Mouse (Mus musculus): ENCODE data around the gene Pde3b. TPM values are rescaled to one million over a fixed set of nuclear protein-coding genes. Genes with fewer than 3 reads are reported as not detected.
"Not testable (repeated sequence)": the region's sequence is repeated elsewhere in the genome, so short reads cannot be mapped to it uniquely, and the experiment has no call there.

Pde3b gene
- polyA plus RNA-seq, 1 experiment, result 14.7 TPM

- TF ChIP-seq POLR2A (IDR thresholded peaks at IDR 0.05; ENCODE audit: low read depth, low read length), result no peak
- TF ChIP-seq CTCF (IDR thresholded peaks at IDR 0.05; ENCODE audit: borderline replicate concordance, insufficient read depth, low read length), result no peak
- no peak overlapping the region for H3K27ac ChIP-seq (ENCODE audit: insufficient read depth, low read length)
- H3K4me1 ChIP-seq (ENCODE audit: control insufficient read depth, insufficient read depth, low read length), result no peaks in the 10 kb centered on the region
- H3K4me3 ChIP-seq (ENCODE audit: insufficient read depth, low read length), result no peak overlapping the region
Measured at GRCm38 (mm10) chr7:114508879-114509278, 93.8 kb downstream of the Pde3b start.

DNA sequence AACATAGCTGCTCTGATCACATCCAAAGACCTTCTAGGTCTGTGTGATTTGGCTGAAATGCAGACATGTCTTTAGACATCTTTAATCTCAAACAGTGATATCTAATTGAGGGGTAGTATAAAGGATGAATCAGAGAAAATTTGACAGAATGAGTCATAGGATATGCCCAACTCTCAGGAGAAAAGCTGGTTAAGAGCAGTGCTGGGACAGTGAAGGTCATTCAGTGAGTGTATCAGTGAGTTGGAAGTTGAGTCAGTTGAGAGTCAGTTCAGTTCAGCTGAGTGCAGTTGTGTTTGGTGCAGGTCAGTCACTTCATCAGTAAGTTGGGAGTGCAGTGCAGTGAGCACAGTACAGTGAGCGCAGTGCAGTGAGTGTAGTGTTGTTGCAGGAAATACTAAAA lies 105.0 kb downstream of the Pde3b start:
- H3K27ac ChIP-seq (ENCODE audit: insufficient read depth, low read length), result no peak overlapping the region
- TF ChIP-seq CTCF (IDR thresholded peaks at IDR 0.05; ENCODE audit: borderline replicate concordance, insufficient read depth, low read length) (no peak), POLR2A (IDR thresholded peaks at IDR 0.05; ENCODE audit: low read depth, low read length) (no peak)
- H3K4me1 ChIP-seq (ENCODE audit: control insufficient read depth, insufficient read depth, low read length), result no peaks in the 10 kb centered on the region
- no peak overlapping the region for H3K4me3 ChIP-seq (ENCODE audit: insufficient read depth, low read length)

GRCm38 (mm10) chr7:114526245-114526644 lies 111.2 kb downstream of the Pde3b start:
- no peak overlapping the region for H3K4me3 ChIP-seq (ENCODE audit: insufficient read depth, low read length)
- no peak overlapping the region for H3K27ac ChIP-seq (ENCODE audit: insufficient read depth, low read length)
- no peaks in the 10 kb centered on the region for H3K4me1 ChIP-seq (ENCODE audit: control insufficient read depth, insufficient read depth, low read length)
- TF ChIP-seq CTCF (IDR thresholded peaks at IDR 0.05; ENCODE audit: borderline replicate concordance, insufficient read depth, low read length) (no peak), POLR2A (IDR thresholded peaks at IDR 0.05; ENCODE audit: low read depth, low read length) (no peak)

- Histone ChIP-seq H3K27ac (ENCODE audit: insufficient read depth, low read length) (no peak overlapping the region), H3K4me1 (ENCODE audit: control insufficient read depth, insufficient read depth, low read length) (no peaks in the 10 kb centered on the region), H3K4me3 (ENCODE audit: insufficient read depth, low read length) (no peak overlapping the region)
- TF ChIP-seq CTCF (IDR thresholded peaks at IDR 0.05; ENCODE audit: borderline replicate concordance, insufficient read depth, low read length) (no peak), POLR2A (IDR thresholded peaks at IDR 0.05; ENCODE audit: low read depth, low read length) (no peak)
Measured at GRCm38 (mm10) chr7:114536179-114536578, 121.1 kb downstream of the Pde3b start.

GRCm38 (mm10) chr7:114562531-114563241 lies 147.6 kb downstream of the Pde3b start, which contains the start of gene Cyp2r1:
Gene Cyp2r1 (minus strand): TSS chr7:114562972.
- TF ChIP-seq CTCF (IDR thresholded peaks at IDR 0.05; ENCODE audit: borderline replicate concordance, insufficient read depth, low read length), result no peak
- TF ChIP-seq POLR2A (IDR thresholded peaks at IDR 0.05; ENCODE audit: low read depth, low read length), result peak; percentile 52; the same call in 1 of the 2 replicates
- Histone ChIP-seq H3K4me1 (ENCODE audit: control insufficient read depth, insufficient read depth, low read length) (no peaks in the 10 kb centered on the region), H3K27ac (ENCODE audit: insufficient read depth, low read length) (peak within 1 kb of the TSS; percentile 51), H3K4me3 (ENCODE audit: insufficient read depth, low read length) (peak within 1 kb of the TSS; percentile 37)

- H3K27ac ChIP-seq (ENCODE audit: insufficient read depth, low read length); H3K4me1 ChIP-seq (ENCODE audit: control insufficient read depth, insufficient read depth, low read length); H3K4me3 ChIP-seq (ENCODE audit: insufficient read depth, low read length): not testable (repeated sequence)
Measured at GRCm38 (mm10) chr7:114573866-114574265, 158.8 kb downstream of the Pde3b start.

- H3K27ac ChIP-seq (ENCODE audit: insufficient read depth, low read length), result no peak overlapping the region
- no peaks in the 10 kb centered on the region; the same call in 1 of the 2 replicates for H3K4me1 ChIP-seq (ENCODE audit: control insufficient read depth, insufficient read depth, low read length)
- no peak overlapping the region for H3K4me3 ChIP-seq (ENCODE audit: insufficient read depth, low read length)
- TF ChIP-seq CTCF (IDR thresholded peaks at IDR 0.05; ENCODE audit: borderline replicate concordance, insufficient read depth, low read length) (no peak), POLR2A (IDR thresholded peaks at IDR 0.05; ENCODE audit: low read depth, low read length) (no peak)
Measured at GRCm38 (mm10) chr7:114576931-114577330, 161.8 kb downstream of the Pde3b start.

- peak overlapping the region; percentile 61 for H3K27ac ChIP-seq (ENCODE audit: insufficient read depth, low read length)
- H3K4me1 ChIP-seq (ENCODE audit: control insufficient read depth, insufficient read depth, low read length), result no peaks in the 10 kb centered on the region; the same call in 1 of the 2 replicates
- TF ChIP-seq POLR2A (IDR thresholded peaks at IDR 0.05; ENCODE audit: low read depth, low read length), result no peak
- TF ChIP-seq CTCF (IDR thresholded peaks at IDR 0.05; ENCODE audit: borderline replicate concordance, insufficient read depth, low read length), result no peak
- no peak overlapping the region for H3K4me3 ChIP-seq (ENCODE audit: insufficient read depth, low read length)
Measured at GRCm38 (mm10) chr7:114577665-114578064, 162.6 kb downstream of the Pde3b start.

DNA sequence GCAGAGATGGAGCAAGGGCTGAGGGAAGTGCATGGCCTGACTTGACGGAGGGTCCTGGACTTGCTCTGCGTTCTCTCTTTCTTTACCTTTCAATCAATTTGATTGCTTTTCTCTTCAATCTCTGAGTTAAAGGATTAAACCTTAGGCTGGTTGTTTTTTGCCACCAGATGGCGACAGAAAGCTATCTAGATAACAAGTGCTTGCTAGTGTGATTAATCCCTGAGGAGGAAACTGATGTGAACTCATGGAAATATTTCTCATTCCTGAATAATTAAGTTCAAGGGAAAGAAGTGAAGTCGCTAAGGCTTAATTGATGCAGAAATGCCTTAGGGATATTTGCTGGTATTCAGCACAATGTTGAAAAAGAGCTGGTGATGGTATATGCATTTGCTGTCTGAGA lies 165.3 kb downstream of the Pde3b start:
- no peak for TF ChIP-seq POLR2A (IDR thresholded peaks at IDR 0.05; ENCODE audit: low read depth, low read length)
- no peak for TF ChIP-seq CTCF (IDR thresholded peaks at IDR 0.05; ENCODE audit: borderline replicate concordance, insufficient read depth, low read length)
- H3K27ac ChIP-seq (ENCODE audit: insufficient read depth, low read length), result no peak overlapping the region
- H3K4me1 ChIP-seq (ENCODE audit: control insufficient read depth, insufficient read depth, low read length), result no peaks in the 10 kb centered on the region; the same call in 1 of the 2 replicates
- H3K4me3 ChIP-seq (ENCODE audit: insufficient read depth, low read length), result no peak overlapping the region

GRCm38 (mm10) chr7:114581200-114581599 lies 166.1 kb downstream of the Pde3b start:
- TF ChIP-seq POLR2A (IDR thresholded peaks at IDR 0.05; ENCODE audit: low read depth, low read length), result no peak
- no peak for TF ChIP-seq CTCF (IDR thresholded peaks at IDR 0.05; ENCODE audit: borderline replicate concordance, insufficient read depth, low read length)
- Histone ChIP-seq H3K4me3 (ENCODE audit: insufficient read depth, low read length) (no peak overlapping the region), H3K4me1 (ENCODE audit: control insufficient read depth, insufficient read depth, low read length) (no peaks in the 10 kb centered on the region; the same call in 1 of the 2 replicates), H3K27ac (ENCODE audit: insufficient read depth, low read length) (no peak overlapping the region)
